Mouse (Mus musculus): ENCODE data around the gene Sez6l.

- TF ChIP-seq CTCF (IDR thresholded peaks at IDR 0.05; ENCODE audit: low read depth, low read length) (no peak), GATA2 (IDR thresholded peaks at IDR 0.05; ENCODE audit: borderline replicate concordance, low read depth, low read length) (no peak), GATA1 (IDR thresholded peaks at IDR 0.05; ENCODE audit: borderline replicate concordance, low read length) (no peak), TAL1 (conservative IDR thresholded peaks at IDR 0.05; ENCODE audit: low read depth, low read length) (no peak)
Observed at GRCm38 (mm10) chr5:112382641-112383330, 194.2 kb downstream of the Sez6l start.
